Mouse (Mus musculus): ENCODE results near the gene Ppp4r1. TPM values are rescaled to one million over a fixed set of nuclear protein-coding genes. Genes with fewer than 3 reads are reported as not detected.

The Ppp4r1 gene
- total RNA-seq, 1 experiment from 2014 or later, result 60.4 TPM

DNA sequence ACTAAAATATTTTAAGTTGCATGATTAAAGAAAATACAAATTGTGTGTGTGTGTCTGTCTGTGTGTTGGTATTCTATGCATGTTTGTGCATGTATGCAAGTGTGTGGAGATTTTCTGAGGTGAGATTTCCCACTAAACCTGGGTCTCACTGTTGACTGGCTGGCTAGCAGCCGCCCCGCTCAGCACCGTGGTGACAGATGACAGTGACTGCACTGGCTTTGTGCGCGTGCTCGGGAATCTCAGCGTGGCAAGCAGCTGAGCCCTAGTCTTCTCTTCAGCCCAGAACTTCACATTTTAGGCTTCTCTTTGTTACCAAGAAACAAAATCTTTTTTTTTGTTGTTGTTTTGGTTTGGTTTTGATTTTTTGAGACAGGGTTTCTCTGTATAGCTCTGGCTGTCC, 13.7 kb downstream of the Ppp4r1 start:
- no peak for ATAC-seq (replicated peaks; ENCODE audit: low read depth, poor library complexity, severe bottlenecking)

DNA sequence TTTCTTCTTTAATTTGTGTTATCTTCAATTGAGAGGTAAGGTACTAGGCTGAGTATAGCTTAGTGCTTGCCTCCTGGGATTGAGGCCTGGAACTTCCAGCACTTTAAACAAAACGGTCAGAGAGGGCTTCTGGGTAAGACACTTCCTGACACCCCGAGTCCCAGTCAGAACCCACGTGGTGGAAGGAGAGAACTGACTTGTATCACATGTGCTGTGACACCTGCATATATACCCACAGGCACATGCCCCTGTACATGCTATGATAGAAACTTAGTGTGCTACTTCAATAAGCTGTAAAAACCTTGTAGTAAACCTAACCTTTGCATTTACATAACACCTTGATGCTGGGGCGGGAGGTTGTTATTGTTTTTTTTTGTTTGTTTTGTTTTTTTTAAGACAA, 16.1 kb downstream of the Ppp4r1 start:
- ATAC-seq (replicated peaks; ENCODE audit: low read depth, poor library complexity, severe bottlenecking), result no peak

DNA sequence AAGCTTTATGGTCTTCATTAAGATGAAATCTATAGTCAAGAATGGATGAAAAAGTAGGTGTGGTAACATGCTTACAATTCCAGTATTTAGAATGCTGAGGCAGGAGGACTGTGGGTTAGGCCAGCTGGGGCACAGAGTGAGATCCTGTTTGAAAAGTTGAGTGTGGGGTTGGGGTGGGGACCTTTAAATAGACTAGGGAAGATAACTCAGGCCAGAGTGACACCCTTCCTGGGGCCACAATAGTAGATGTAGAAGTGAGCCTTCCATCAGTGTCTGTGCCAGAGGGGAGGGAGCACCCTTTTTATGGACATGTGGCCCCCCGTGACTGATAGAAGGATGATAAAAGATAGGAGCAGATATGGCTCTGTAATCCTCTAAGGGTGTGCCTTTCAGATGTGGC, 17.0 kb downstream of the Ppp4r1 start:
- ATAC-seq (replicated peaks; ENCODE audit: low read depth, poor library complexity, severe bottlenecking), result no peak

DNA sequence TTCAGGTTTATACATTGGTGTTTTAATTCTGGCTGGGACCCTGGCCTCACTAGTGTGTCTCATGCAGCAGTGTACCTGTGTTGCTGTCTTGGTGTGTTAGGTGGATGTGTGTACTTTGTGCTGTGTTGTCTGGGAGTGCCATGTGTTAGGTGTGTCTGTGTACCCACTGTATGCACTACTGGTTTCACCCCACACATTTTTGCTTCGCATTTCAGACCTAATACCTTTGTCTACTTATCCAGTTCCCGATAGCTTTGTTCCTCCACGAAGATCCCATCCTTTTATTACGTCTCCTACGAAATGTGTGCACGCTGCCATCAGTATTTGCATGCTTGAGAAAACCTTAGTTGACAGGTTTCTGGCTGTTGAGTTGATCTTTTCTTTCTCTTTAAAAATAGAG, 18.1 kb downstream of the Ppp4r1 start:
- no peak for ATAC-seq (replicated peaks; ENCODE audit: low read depth, poor library complexity, severe bottlenecking)

DNA sequence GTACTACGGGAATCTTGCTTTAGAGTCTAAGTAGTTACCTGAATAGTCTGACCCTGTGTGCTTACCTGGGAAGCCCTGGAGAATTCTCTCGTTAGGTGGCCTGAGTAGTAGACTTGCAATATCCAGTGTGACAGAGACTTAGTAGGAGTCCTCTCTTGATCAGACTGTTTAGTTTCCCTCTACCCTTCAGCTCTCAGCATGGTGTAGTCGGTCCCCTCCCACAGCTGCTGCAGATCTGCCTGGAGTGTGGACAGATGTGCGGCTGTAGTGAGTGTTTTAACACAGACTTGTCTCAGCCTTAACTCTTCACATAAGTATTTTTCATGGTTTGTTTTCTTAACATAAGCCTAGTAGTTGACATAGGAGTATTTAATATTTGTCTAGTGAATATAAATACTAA, 19.7 kb downstream of the Ppp4r1 start:
- ATAC-seq (replicated peaks; ENCODE audit: low read depth, poor library complexity, severe bottlenecking), result no peak

DNA sequence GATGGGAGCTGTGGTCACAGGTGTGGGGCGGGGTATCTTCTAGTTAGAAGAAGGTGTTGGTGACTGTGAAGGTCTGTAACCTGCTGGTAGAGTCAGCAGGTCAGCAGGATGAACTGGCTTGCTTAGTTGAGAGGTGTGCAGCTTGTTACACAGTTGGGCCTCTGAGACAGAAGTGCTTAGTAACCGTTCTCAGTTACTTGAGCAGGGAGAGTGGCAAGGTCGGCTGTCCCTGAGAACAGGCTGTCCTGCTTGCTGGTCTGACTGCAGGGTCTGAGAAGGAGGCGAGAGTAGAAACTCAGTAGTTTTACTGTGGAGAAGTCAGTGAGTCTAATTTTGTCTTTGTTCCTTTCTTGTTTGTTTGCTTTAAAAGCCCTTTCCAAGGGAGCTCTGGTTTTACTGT, 23.6 kb downstream of the Ppp4r1 start:
- no peak for ATAC-seq (replicated peaks; ENCODE audit: low read depth, poor library complexity, severe bottlenecking)

DNA sequence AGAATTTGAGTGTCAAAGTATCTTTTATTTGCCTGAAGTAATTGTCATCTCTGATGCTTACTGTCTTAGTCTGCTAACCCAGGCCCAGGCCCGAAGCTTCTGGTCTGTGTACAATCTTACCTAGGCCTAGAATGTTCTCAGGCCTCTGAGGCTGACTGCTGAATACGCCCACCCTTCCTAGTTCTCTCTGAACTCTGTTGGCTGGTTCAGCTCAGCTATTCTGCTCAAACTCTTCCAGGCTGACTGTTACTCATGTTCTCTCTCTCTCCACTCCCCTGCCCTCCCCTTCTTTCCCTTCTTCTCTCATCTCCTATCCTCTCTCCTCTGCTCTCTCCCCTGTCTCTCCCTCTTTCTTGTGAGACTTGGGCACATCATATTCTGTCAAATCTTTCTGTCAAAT, 24.0 kb downstream of the Ppp4r1 start:
- ATAC-seq (replicated peaks; ENCODE audit: low read depth, poor library complexity, severe bottlenecking), result no peak

DNA sequence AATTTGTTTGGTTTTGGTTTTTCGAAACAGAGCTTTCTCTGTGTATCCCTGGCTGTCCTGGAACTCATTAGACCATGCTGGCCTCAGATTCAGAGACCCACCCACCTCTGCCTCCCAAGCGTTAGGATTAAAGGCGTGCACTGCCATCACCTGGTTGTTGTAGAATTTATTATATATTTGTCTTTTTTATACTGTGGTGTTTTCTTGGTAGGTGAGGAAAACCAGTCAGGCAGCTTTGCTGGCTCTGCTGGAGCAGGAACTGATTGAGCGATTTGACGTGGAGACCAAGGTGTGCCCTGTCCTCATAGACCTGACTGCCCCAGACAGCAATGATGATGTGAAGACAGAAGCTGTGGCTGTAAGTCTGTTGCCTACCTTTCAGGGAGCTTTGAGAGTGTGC, 28.7 kb downstream of the Ppp4r1 start:
- no peak for ATAC-seq (replicated peaks; ENCODE audit: low read depth, poor library complexity, severe bottlenecking)

DNA sequence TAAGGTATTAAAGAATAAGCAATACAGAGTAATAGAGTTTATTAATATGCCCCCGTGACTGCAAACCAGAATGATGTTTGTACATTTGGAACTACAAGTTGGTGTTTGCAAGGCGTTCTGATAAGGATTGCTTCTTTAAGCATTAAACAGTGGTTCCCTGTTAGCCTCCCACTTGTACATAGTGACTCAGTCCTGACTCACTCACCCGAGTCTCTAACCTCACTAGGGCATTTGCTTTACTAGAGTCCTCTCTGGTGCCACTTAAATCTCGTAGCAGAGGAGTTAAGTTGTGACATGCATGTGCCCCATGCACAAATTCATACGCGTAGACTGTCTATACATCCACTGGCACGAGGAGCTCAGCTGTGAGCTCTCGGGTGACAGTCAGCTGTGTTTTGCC, 31.4 kb downstream of the Ppp4r1 start:
- no peak for ATAC-seq (replicated peaks; ENCODE audit: low read depth, poor library complexity, severe bottlenecking)

DNA sequence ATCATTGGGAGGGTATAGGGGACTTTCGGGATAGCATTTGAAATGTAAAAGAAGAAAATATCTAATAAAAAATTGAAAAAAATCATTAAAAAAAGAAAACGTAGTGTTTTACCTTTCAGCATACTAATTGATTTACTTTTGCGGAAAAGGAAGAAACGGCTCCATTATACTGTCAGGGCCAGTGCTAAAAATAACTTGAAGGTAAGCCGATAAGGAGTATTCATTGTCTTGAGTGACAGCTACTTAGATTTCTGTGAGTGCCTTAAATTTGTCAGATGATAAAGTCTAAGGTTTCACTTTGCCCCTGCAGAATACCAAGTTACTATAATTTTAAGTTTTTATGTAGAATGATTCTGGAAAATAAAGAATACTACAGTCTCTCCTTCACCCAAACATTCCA, 37.8 kb downstream of the Ppp4r1 start:
- no peak for ATAC-seq (replicated peaks; ENCODE audit: low read depth, poor library complexity, severe bottlenecking)

DNA sequence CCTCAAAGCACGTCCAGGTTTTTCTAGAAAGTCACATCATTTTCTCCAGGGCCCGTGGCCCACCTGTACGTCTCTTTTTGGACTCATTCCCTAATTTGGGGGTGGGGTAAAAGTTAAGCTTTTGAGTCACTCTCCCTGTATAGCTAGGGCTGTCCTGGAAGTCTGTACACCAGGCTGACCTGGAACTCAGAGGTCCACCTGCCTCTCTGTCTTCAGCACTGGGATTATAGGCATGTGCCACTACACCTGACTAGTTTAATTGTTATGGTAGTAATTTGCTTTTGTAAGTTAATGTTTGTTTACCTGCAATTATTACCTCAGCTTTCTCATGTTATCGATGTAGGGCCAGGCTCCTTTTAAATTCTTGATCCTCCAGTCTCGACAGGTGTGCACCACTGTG, 40.0 kb downstream of the Ppp4r1 start:
- no peak for ATAC-seq (replicated peaks; ENCODE audit: low read depth, poor library complexity, severe bottlenecking)

DNA sequence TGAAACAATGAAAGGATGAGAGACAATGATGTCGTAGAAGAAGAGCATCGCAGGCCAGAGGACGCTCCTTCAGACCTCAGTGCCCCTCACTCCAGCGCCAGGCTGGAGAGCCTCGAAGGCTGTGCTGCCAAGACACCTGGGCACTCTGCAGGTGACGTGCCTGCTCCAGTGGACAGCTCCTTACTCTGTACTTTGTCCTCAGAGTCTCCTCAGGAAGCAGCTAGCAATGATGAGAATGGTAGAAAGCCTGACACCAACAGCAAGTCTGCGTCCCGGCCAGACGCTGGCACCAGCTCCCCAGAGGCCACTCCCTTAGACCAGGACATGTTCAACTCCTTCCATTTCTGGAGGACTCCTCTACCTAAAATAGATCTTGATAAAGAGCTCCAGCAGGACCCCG, 41.9 kb downstream of the Ppp4r1 start:
- ATAC-seq (replicated peaks; ENCODE audit: low read depth, poor library complexity, severe bottlenecking), result no peak

DNA sequence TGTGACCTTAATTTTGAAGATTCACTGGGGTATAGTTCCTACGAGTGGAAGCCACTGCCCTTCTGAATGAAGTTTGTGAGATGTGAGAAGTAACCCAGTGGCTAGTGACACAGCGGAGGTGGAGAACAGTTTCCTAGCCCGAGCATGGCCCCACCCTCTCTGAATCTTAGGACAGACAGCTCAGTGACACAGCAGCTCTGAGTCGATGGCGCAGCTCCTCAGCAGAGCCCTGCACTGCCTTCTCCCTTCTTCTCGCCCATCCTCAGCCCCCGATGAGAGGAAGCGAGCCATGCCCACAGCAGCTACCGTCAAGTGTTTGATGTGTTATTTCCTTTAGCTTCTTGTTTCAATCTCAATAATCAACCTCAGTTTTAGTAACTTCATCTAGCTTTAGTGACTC, 43.9 kb downstream of the Ppp4r1 start:
- ATAC-seq (replicated peaks; ENCODE audit: low read depth, poor library complexity, severe bottlenecking), result peak; percentile 83

DNA sequence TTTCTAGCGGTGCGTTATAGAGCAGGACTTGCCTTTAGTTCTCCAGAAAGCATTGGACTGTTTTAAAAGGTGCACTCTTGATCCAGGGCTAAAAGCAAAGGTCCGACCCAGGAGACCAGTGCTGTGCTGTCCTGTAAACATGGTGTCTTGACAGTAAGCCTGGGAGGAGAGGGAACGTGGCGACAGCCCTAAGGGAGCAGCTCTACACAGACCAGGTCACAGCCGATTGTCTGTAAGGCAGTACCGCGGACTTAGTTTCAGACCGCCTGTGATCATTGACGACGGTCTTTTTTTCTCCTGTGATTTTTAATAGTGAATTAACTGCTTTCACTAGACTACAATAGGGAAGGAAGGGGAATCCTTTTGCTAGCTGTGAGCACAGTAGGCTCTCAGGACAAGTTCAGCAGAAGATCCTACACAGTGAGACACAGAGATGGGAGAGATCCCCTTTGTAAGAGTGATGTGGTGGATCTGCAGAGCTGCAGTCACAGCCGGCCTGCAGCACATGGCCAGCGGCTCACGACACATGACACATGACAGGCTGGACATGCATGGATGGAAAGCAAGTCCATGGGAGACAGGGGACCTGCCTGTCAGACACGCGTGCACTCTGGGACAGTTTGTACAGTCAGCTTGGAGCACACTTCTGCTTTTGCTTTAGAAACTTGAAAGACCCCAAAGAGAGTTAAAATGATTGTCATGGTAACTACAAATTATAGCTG, 44.9 kb downstream of the Ppp4r1 start:
- ATAC-seq (replicated peaks; ENCODE audit: low read depth, poor library complexity, severe bottlenecking), result no peak

DNA sequence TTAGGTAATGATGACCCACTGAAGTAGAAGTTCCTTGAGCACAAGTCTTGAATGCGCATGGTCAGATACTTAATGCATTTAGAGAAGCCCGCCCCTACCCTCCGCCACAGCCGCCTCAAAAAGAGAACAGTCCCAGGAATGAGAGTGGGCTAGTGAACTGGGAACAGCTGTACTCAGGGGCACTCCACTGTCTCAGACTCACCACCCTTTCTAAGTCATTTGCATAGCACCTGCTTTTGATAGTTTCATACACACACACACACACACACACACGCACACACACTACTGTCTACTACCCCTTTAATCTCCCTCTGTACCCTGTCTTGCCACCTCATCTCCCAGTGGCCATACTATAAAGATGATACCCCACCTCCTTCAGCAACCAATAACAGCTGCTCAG, 45.5 kb downstream of the Ppp4r1 start:
- no peak for ATAC-seq (replicated peaks; ENCODE audit: low read depth, poor library complexity, severe bottlenecking)

DNA sequence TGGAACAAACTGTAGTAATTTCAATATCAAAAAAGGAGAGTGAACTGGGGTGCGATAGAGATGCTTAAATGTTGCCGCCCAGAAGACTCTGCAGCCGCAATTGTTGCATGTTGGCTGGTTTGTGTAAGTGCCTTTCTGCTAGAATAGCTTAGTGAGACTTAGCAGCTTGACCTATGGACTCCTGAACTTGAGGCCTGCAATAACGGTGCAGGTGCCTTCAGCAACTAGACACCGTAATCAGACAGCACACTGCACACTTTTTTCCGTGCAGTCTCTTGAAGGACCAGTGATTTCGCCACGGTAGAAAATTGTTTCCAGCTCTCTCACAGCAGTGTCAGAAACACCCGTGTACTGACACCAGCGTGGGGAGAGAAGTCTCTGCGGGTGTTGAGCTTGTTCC, 46.6 kb downstream of the Ppp4r1 start:
- ATAC-seq (replicated peaks; ENCODE audit: low read depth, poor library complexity, severe bottlenecking), result no peak

DNA sequence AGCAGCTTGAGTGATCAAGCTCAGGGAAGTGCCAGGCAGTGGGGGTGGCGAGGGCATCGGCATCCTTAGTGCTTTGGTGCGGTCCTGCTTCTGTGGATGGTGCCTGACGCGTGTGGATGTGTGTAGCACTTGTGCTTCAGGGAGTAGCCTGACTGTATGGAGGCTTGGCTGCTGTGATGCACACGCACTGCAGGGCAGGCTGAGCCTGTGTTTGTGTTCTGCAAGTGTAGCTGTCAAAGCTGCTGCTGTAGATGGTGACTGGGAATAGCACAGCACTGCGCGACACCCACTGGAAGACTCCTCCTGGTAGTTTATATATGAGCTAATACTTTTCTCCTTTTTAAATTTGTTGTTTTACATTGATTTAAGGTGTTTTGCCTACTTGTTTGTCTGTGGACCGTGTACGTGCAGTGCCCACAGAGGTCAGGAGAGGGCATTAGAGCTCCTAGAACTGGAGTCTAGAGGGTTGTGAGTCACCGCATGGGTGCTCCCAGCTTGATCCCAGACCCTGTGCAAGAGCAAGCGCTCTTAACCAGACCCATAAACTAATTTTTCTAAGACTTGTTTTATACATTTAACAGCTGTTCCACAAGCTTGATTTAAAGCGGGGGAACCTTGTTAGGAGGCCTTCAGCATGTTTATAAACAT, 48.0 kb downstream of the Ppp4r1 start:
- 0 out of 2 replicates have a peak, but pooled peaks have one; percentile 34 for ATAC-seq (replicated peaks; ENCODE audit: low read depth, poor library complexity, severe bottlenecking)

DNA sequence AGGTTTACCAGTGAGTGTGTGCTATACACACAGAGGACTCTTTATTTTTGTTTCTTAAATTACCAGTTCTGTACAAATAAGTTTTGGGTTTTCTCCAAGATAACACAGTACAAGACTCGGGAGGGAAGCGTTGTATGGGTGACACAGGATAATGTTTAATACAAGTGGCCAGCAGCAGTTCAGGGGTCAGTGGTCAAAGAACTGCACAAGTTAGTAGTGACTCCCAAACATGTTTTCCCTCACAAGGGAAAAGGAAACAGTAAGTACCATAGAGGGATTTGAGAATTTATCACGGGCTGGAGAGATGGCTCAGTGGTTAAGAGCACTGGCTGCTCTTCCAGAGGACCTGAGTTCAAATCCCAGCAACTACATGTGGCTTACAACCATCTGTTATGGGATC, 51.5 kb downstream of the Ppp4r1 start:
- no peak for ATAC-seq (replicated peaks; ENCODE audit: low read depth, poor library complexity, severe bottlenecking)

DNA sequence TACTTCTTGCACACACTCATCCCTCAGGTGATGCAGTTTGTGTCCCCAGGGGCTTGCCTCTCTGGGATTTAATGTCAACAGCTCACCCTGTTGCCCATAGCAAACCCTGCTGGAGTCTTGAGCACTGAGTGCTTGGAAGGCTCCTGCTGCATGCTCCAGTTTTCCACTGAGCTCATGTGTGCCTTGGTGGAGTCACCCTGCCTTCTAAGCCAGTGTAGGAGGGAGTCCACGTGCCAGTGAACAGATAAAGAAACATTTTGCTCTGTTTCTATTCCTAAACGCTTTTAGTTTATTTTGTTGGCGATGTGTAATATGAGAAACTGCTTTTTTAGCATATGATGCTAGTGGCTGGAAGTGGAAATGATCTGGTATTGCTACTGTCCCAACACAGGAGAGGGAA, 54.4 kb downstream of the Ppp4r1 start:
- no peak for ATAC-seq (replicated peaks; ENCODE audit: low read depth, poor library complexity, severe bottlenecking)

DNA sequence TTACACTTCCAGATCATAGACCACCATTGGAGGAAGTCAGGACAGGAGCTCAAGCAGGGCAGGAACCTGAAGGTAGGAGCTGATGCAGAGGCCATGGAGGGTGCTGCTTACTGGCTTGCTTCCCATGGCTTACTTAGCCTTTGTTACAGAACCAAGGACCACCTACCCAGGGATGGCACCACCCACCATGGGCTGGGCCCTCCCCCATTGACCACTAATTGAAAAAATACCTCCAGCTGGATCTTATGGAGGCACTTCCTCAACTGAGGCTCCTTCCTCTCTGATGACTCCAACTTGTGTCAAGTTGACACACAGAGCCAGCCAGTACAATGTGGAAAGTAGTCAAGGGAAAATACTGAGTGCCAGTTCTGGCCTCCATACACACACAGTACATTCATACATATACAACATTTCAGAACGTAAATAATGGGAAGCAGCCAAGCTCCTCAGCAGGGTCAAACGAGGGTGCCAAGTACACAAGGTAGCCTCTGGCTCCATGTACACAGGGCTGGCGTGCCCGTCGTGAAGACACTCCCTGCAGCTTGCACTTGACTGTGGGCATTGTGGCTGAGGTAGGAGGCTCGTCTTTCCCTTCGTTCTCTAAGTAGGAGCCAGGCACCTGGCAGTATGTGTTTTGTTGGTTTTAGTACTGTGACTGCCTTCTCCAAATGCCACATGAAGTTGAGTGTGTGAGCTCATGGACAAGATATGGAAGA, 57.3 kb downstream of the Ppp4r1 start:
- no peak for ATAC-seq (replicated peaks; ENCODE audit: low read depth, poor library complexity, severe bottlenecking)

DNA sequence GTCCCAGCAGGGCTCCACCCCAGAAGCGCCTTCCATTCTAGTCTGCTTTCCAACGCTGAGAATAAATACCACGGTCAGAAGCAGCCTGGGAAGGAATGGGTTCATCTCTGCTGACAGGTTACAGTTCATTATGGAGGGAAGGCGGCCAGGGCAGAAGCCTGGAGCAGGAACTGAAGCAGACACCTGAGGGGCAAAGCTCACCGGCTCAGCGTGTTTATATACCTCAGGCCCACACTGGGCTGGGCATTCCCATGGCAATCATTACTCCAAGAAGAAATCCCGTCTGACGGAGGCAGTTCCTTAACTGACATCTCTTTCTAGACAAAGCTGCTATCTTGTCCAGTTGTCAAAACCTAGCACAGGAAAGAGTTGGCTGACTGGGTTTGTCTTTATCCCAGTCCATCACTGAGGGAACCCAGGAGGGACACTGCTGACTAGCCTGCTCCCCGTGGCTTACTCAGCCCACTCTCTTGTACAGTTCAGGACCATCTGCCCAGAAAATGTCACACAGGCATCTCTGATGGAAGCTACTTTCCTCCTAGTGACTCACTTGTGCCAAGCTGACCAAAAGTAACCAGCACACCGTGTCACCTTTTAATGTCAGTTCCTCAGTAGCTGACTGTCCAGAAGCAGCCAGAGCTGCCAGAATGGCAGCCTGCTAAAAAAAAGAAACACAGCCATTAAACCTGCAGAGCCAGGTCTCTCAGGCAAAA, 60.5 kb downstream of the Ppp4r1 start:
- ATAC-seq (replicated peaks; ENCODE audit: low read depth, poor library complexity, severe bottlenecking), result no peak
